Mouse (Mus musculus) midbrain, postnatal 0 days (tissue): Measurements from ENCODE around the gene Hmx3. TPM values are rescaled to one million over a fixed set of nuclear protein-coding genes. Genes with fewer than 3 reads are reported as not detected.
A peak's percentile ranks its signal among the peaks of the same experiment; 100 is the strongest.

Source experiments
- ATAC-seq: fragments of 200-750 bp; cut with Nextera tagmentation; 2 replicates; pipeline ENCODE4 v1.8.0; 2017; ENCODE audit warnings: moderate number of reproducible peaks, mild to moderate bottlenecking, moderate TSS enrichment, moderate library complexity; ENCODE audit not compliant: low FRiP score
- DNase-seq: peaks from one replicate; pipeline ENCODE4 v3.0.0-alpha.2; 2015; ENCODE audit warnings: low spot score
- H3K27ac ChIP-seq: fragments of 300-500 bp; sonication (generic); 2 replicates; pipeline ENCODE4 v1.5.1; 2014; ENCODE audit warnings: low read depth, mild to moderate bottlenecking, low read length, mixed read lengths
- H3K27me3 ChIP-seq: fragments of 300-500 bp; sonication (generic); 2 replicates; pipeline ENCODE4 v1.6.1; 2014; ENCODE audit warnings: low read length, control low read depth, mixed read lengths; ENCODE audit not compliant: insufficient read depth
- H3K36me3 ChIP-seq: fragments of 300-500 bp; sonication (generic); 2 replicates; pipeline ENCODE4 v1.6.1; 2014; ENCODE audit warnings: low read length, control low read depth, mixed read lengths; ENCODE audit not compliant: insufficient read depth
- H3K4me1 ChIP-seq: fragments of 300-500 bp; sonication (generic); 2 replicates; pipeline ENCODE4 v1.6.1; 2014; ENCODE audit warnings: mild to moderate bottlenecking, control low read depth, antibody characterized with exemption, low read length, mixed read lengths; ENCODE audit not compliant: insufficient read depth
- H3K4me2 ChIP-seq: fragments of 300-500 bp; sonication (generic); 2 replicates; pipeline ENCODE4 v1.6.1; 2014; ENCODE audit warnings: low read depth, mild to moderate bottlenecking, low read length, mixed read lengths; ENCODE audit not compliant: poor library complexity, severe bottlenecking
- H3K4me3 ChIP-seq: fragments of 300-500 bp; sonication (generic); 2 replicates; pipeline ENCODE4 v1.5.1; 2014; ENCODE audit warnings: low read depth, mild to moderate bottlenecking, low read length, moderate library complexity
- H3K9ac ChIP-seq: fragments of 300-500 bp; sonication (generic); replicated peaks from 2 replicates; pipeline ENCODE4 v1.6.1; 2014; ENCODE audit warnings: mild to moderate bottlenecking, low read length, moderate library complexity, mixed read lengths; ENCODE audit not compliant: poor library complexity, severe bottlenecking
- H3K9me3 ChIP-seq: fragments of 300-500 bp; sonication (generic); 2 replicates; pipeline ENCODE4 v1.6.1; 2016; ENCODE audit warnings: low read length, control low read depth
- CTCF ChIP-seq: IDR thresholded peaks from 2 replicates; pipeline ENCODE4 v1.5.1; 2016; ENCODE audit warnings: antibody characterized with exemption, mild to moderate bottlenecking
- WGBS: fragments of 180-500 bp; shearing (Covaris S2); extraction: QIAGEN DNeasy Blood & Tissue Kit; methylation state at CpG from one replicate; pipeline ENCODE4 v1.1.7; 2014; 5-methylcytosine and 5-hydroxymethylcytosine counted together
- polyA plus RNA-seq: library from polyadenylated mRNA; unstranded; fragments of >200 nt; fragmentation: Nextera tagmentation; extraction: Ambion mirVana; gene quantifications from 2 replicates; pipeline ENCODE4 v1.2.1, GENCODE M21; 2015
- total RNA-seq: library from RNA; depleted of rRNA; stranded (reverse); fragments of >200 nt; gene quantifications from 2 replicates; pipeline ENCODE4 v1.2.3, GENCODE M21; 2014

The Hmx3 gene
- total and polyA plus RNA-seq, 2 experiments from 2014 or later, result 0.88 to 1.2 TPM

DNA sequence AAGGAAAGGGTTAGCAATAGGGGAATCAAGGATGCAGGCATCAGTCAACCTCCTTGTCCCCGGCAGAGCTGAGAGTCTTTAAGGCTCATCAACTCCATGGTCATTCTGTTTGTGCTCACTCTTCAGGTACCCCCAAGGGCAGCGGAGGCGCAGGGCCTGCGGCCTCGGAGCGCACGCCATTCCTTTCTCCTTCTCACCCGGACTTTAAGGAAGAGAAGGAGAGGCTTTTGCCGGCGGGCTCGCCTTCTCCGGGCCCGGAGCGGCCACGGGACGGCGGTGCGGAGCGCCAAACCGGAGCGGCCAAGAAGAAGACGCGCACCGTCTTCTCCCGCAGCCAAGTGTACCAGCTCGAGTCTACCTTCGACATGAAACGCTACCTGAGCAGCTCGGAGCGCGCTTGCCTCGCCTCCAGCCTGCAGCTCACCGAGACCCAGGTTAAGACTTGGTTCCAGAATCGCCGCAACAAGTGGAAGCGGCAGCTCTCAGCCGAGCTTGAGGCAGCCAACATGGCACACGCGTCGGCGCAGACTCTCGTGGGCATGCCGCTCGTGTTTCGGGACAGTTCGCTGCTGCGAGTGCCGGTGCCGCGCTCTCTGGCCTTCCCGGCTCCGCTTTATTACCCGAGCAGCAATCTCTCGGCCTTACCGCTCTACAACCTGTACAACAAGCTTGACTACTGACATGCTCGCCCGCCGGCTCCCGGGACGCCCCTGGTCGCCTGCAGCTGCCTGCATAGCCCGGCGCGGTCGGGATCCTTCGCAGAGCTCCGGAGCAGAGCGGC, 12.8 kb downstream of the Hmx3 start:
- Histone ChIP-seq H3K36me3 (no peaks in the 10 kb centered on the region), H3K9ac (no peak overlapping the region), H3K27ac (no peak overlapping the region), H3K4me3 (peak overlapping the region; percentile 8; the same call in 1 of the 2 replicates), H3K4me2 (no peak overlapping the region; the same call in 1 of the 2 replicates), H3K4me1 (no peaks in the 10 kb centered on the region), H3K27me3 (peaks cover 74% of the 10 kb centered on the region), H3K9me3 (no peaks in the 10 kb centered on the region)
- peak; percentile 24; the same call in 1 of the 2 replicates for TF ChIP-seq CTCF
- under 1% methylated on average over 68 of the region's 68 CpGs for WGBS
- ATAC-seq, result no peak
- no peak for DNase-seq

DNA sequence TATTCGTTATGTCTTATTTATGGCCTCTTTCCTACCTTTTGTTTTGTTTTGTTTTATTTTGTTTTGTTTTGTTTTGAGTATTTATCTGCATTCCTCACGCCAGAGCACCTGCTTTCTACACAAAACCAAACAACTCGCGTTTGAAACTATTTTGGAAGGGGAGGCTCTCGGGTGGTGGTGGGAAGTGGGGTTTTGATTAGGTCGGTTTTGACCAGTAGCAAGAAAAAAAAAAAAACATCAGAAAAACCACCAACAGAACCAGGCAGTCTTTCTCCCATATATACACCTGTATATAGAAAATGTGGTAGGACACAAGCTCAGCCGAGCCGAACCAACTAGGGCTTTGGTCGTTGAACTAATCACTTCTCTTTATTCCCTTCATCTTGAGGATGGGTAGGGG, 13.4 kb downstream of the Hmx3 start:
- Histone ChIP-seq H3K27me3 (peaks cover 67% of the 10 kb centered on the region), H3K4me1 (no peaks in the 10 kb centered on the region), H3K9ac (no peak overlapping the region), H3K27ac (no peak overlapping the region), H3K4me3 (no peak overlapping the region), H3K36me3 (no peaks in the 10 kb centered on the region), H3K4me2 (no peak overlapping the region), H3K9me3 (no peaks in the 10 kb centered on the region)
- TF ChIP-seq CTCF, result no peak
- WGBS, result 1% methylated on average over 9 of the region's 9 CpGs
- ATAC-seq (no peak), DNase-seq (no peak)

DNA sequence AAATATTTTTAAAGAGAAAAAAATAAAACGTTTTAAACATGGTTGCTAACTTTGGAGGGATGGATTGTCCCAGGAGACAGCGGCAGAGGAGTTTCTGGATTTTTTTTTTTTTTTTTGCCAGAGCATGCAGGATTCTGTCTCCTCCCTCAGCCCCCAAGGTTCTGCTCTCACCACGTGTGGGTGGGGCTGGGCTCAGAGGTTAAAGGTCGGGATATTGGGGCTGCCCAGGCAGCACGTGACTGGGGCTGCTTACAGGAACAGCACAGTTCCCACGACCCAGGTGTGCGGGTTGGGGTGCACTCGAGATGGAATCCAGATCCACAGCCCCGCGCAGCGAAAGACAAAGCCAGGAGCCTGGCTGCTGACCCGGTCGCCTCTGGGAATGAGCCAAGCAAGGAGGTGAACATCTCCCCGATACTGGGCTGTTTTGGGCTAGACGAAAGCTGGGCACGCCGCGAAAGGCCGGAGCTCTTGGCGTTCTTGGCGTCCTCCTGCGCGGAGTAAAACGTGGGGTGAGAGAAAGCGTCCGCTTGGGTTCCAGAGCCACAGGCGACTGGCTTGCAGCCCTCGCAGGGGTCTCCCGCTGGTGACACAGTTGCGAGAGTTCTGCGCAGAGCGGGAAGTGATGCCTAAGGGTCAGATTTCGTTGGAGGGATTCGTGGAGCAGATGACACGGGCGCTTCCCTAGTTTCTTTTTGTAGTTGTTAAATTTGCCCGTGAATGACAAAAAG, 14.0 kb downstream of the Hmx3 start:
- Histone ChIP-seq H3K27ac (no peak overlapping the region), H3K4me3 (no peak overlapping the region), H3K4me1 (0 out of 2 replicates have a peak, but pooled peaks cover 2% of the 10 kb centered on the region), H3K4me2 (no peak overlapping the region), H3K9ac (no peak overlapping the region), H3K36me3 (no peaks in the 10 kb centered on the region), H3K9me3 (no peaks in the 10 kb centered on the region), H3K27me3 (peaks cover 62% of the 10 kb centered on the region)
- 2% methylated on average over 37 of the region's 37 CpGs for WGBS
- TF ChIP-seq CTCF, result no peak
- no peak for DNase-seq
- no peak for ATAC-seq

GRCm38 (mm10) chr7:131557751-131558150, 15.1 kb downstream of the Hmx3 start:
- H3K9ac ChIP-seq, result no peak overlapping the region
- WGBS, result 35% methylated on average over 2 of the region's 2 CpGs

GRCm38 (mm10) chr7:131559986-131560696, 17.5 kb downstream of the Hmx3 start, which contains the start of gene Bub3:
Bub3 (plus strand) TSS chr7:131560222.
- TF ChIP-seq CTCF, result no peak
- peaks cover 30% of the 10 kb centered on the region for H3K27me3 ChIP-seq
- peak within 1 kb of the TSS; percentile 79 for H3K4me2 ChIP-seq
- peak within 1 kb of the TSS; percentile 72 for H3K9ac ChIP-seq
- no peaks in the 10 kb centered on the region for H3K9me3 ChIP-seq
- peak within 1 kb of the TSS; percentile 55 for H3K4me3 ChIP-seq
- peak; percentile 98 for DNase-seq
- peaks cover 13% of the 10 kb centered on the region for H3K36me3 ChIP-seq
- 0% methylated on average over 44 of the region's 51 CpGs for WGBS
- ATAC-seq, result peak; percentile 93
- 0 out of 2 replicates have a peak, but pooled peaks cover 2% of the 10 kb centered on the region for H3K4me1 ChIP-seq
- H3K27ac ChIP-seq, result peak within 1 kb of the TSS; percentile 83

More at GRCm38 (mm10) chr7:131557751-131558150, 15.1 kb downstream of the Hmx3 start:
- H3K27me3 ChIP-seq, result peaks cover 51% of the 10 kb centered on the region
- H3K27ac ChIP-seq, result no peak overlapping the region
- H3K4me3 ChIP-seq, result no peak overlapping the region
- no peak overlapping the region for H3K4me2 ChIP-seq
- 0 out of 2 replicates have a peak, but pooled peaks cover 2% of the 10 kb centered on the region for H3K4me1 ChIP-seq
- H3K36me3 ChIP-seq, result peaks cover 2% of the 10 kb centered on the region
- DNase-seq (no peak), ATAC-seq (no peak)
- no peak for TF ChIP-seq CTCF
- H3K9me3 ChIP-seq, result no peaks in the 10 kb centered on the region
